In the genomic region with DNA sequence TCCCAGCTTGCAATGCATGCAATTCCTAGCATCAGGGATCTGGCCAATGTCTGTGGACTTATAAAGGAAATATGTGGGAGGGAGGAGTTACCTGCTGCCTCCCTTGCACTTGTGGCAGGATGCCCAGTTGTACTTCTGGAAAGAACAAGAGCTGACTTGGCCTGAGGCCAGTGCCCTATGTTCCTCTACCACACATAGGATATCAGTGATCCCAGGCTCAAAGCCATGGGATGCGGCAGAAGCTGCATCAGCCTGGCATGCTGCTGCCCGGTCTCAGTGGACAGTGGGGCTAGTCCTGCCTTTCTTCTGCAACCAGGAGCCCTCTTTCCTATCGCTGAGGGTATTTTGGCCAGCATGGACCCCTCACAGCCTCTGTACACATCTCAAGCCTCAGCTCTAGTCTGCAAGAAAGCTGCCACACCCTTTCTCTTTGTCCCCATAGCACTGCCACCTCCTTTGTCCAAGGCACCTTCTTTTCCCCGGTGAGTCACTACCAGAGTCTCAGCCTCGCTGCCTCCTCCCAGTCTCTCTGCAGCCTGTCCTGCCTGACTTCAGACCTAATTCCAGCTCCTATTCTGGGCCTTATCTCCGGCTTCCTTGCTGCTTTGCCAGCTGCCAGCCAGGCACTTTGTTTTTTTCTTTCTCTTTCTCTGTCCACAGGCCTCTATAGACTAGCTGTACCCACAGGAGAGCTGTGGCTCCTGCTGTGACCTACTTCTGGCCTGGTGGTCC, we compare ENCODE assay signal across 9 mouse cellular contexts. TPM values are rescaled to one million over a fixed set of nuclear protein-coding genes. Genes with fewer than 3 reads are reported as not detected.
DNase-seq lines count a peak whose midpoint lies in the region; ATAC-seq and TF ChIP-seq lines count a peak whose summit lies in the region.
"Had no signal": no experiment of that assay in that cellular context is flagged by ENCODE, and none has a peak within 500 bp of the region (broad histone marks: within the 10 kb centered on the region; RNA-seq: fewer than 3 reads in every experiment).

No protein-coding gene starts in this region.

- no peak for TF ChIP-seq CTCF in embryonic fibroblast, embryonic 13.5 days (IDR thresholded peaks at IDR 0.05; ENCODE audit: borderline replicate concordance, insufficient read depth, low read length)

- H3K4me1 ChIP-seq in embryonic fibroblast, embryonic 13.5 days (ENCODE audit: control insufficient read depth, insufficient read depth, low read length), result peaks cover 19% of the 10 kb centered on the region
- H3K4me1 ChIP-seq in stomach, embryonic 14.5 days (ENCODE audit: control insufficient read depth, insufficient read depth, low read length), result peaks cover 36% of the 10 kb centered on the region

- no peak overlapping the region for H3K4me2 ChIP-seq in stomach, embryonic 14.5 days (replicated peaks; ENCODE audit: low read depth, low read length)
- H3K4me2 ChIP-seq: neural tube, embryonic 12.5 days had no signal

- TF ChIP-seq POLR2A in embryonic fibroblast, embryonic 13.5 days (IDR thresholded peaks at IDR 0.05; ENCODE audit: low read depth, low read length), result no peak

- ATAC-seq in stomach, embryonic 14.5 days (ENCODE audit: insufficient number of reproducible peaks, insufficient read depth, low FRiP score, low read depth), result peak; percentile 55

- intact Hi-C loops in heart, postnatal 36 days (cut with DNase I), result no loop called here

- H3K9ac ChIP-seq in stomach, embryonic 14.5 days (replicated peaks; ENCODE audit: low read depth, low read length), result no peak overlapping the region
- H3K9ac ChIP-seq: neural tube, embryonic 12.5 days had no signal

- no peak overlapping the region for H3K4me3 ChIP-seq in embryonic fibroblast, embryonic 13.5 days (ENCODE audit: insufficient read depth, low read length)
- no peak overlapping the region for H3K4me3 ChIP-seq in stomach, embryonic 14.5 days (ENCODE audit: low read depth, low read length)
- H3K4me3 ChIP-seq: neural tube, embryonic 12.5 days had no signal

- DNase-seq in 3134 (ENCODE audit: extremely low read depth, insufficient read length, low spot score) (peak; percentile 63), ZHBTc4 (ENCODE audit: low read depth, low spot score) (peak; percentile 36)
- DNase-seq in heart, postnatal 36 days, result peak; percentile 67 to 73
- peak; percentile 46 to 60 for DNase-seq in layer of hippocampus, adult 18-20 months (ENCODE audit: low spot score in 2 of 2)
- DNase-seq in lung, postnatal 36 days, result peak; percentile 94
- DNase-seq in gastrocnemius, postnatal 25 days, result no peak

- WGBS in stomach, embryonic 14.5 days, result 59% methylated on average over 6 of the region's 6 CpGs

- no peaks in the 10 kb centered on the region for H3K27me3 ChIP-seq in stomach, embryonic 14.5 days (ENCODE audit: control insufficient read depth, insufficient read depth, low read length)
- H3K27me3 ChIP-seq: neural tube, embryonic 12.5 days had no signal

- H3K36me3 ChIP-seq in stomach, embryonic 14.5 days (ENCODE audit: control insufficient read depth, insufficient read depth, low read length), result no peaks in the 10 kb centered on the region
- H3K36me3 ChIP-seq: neural tube, embryonic 12.5 days had no signal

- H3K27ac ChIP-seq in embryonic fibroblast, embryonic 13.5 days (ENCODE audit: insufficient read depth, low read length), result peak overlapping the region; percentile 75
- H3K27ac ChIP-seq in stomach, embryonic 14.5 days (ENCODE audit: low read length), result peak overlapping the region; percentile 95
- H3K27ac ChIP-seq: neural tube, embryonic 12.5 days had no signal

- H3K9me3 ChIP-seq in stomach, embryonic 14.5 days (ENCODE audit: control insufficient read depth, low read depth, low read length), result no peaks in the 10 kb centered on the region
- H3K9me3 ChIP-seq: neural tube, embryonic 12.5 days had no signal

RNA-seq across cellular contexts. Expression of gene Ccdc12, which starts 28.0 kb away (rescaled TPM):
- polyA plus RNA-seq in embryonic fibroblast, embryonic 13.5 days (2011; ENCODE audit: insufficient read length, low read depth, missing spikeins), result 34.4 and 43.2 TPM in 2 replicates
- total RNA-seq in heart, postnatal 36 days (2021), result 10 to 100 TPM; 60.6 to 66.9 TPM
- 10 to 100 TPM; 50.9 to 62.8 TPM for total RNA-seq in layer of hippocampus, adult 18-20 months (2021)
- polyA plus RNA-seq in stomach, embryonic 14.5 days (2014; fragmentation: Nextera tagmentation; extraction: Ambion mirVana), result 138 TPM in 2 replicates
- 10 to 100 TPM; 46.9 to 47.1 TPM for total RNA-seq in gastrocnemius, postnatal 25 days (2021)

RNA-seq across cellular contexts. Expression of gene Nbeal2, which starts 30.3 kb away (rescaled TPM):
- 1.8 TPM in 2 replicates for polyA plus RNA-seq in embryonic fibroblast, embryonic 13.5 days (2011; ENCODE audit: insufficient read length, low read depth, missing spikeins)
- 10 to 100 TPM in 1 of 2 experiments, 1 to 10 TPM in 1; 9.5 to 11.0 TPM for total RNA-seq in heart, postnatal 36 days (2021)
- total RNA-seq in layer of hippocampus, adult 18-20 months (2021), result 10 to 100 TPM; 13.4 to 18.9 TPM
- 4.3 and 4.5 TPM in 2 replicates for polyA plus RNA-seq in stomach, embryonic 14.5 days (2014; fragmentation: Nextera tagmentation; extraction: Ambion mirVana)
- total RNA-seq in gastrocnemius, postnatal 25 days (2021), result 1 to 10 TPM; 2.9 to 3.2 TPM

RNA-seq across cellular contexts. Expression of gene Myl3, which starts 57.4 kb away (rescaled TPM):
- polyA plus RNA-seq in embryonic fibroblast, embryonic 13.5 days (2011; ENCODE audit: insufficient read length, low read depth, missing spikeins), result not detected in 2 replicates
- over 10,000 TPM; 10,942 to 11,353 TPM for total RNA-seq in heart, postnatal 36 days (2021)
- total RNA-seq in layer of hippocampus, adult 18-20 months (2021), result not detected
- 0.72 and 1.0 TPM in 2 replicates for polyA plus RNA-seq in stomach, embryonic 14.5 days (2014; fragmentation: Nextera tagmentation; extraction: Ambion mirVana)
- total RNA-seq in gastrocnemius, postnatal 25 days (2021), result 100 to 1,000 TPM; 119 to 840 TPM

Comparison
In these comparisons a context has a peak if more than half of its experiments do, and no peak if none do; other contexts are left out.
1. RNA of gene Myl3, which starts 57.4 kb away (total RNA-seq): 10,942 to 11,353 TPM in heart, postnatal 36 days and 119 to 840 TPM in gastrocnemius, postnatal 25 days; not detected in layer of hippocampus, adult 18-20 months; every median in the first group is over 10 times any median in the second.